Mouse (Mus musculus): ENCODE measurements around the gene Nprl3.

- TF ChIP-seq CTCF (IDR thresholded peaks at IDR 0.05; ENCODE audit: borderline replicate concordance, insufficient read depth, low read depth, low read length), result no peak
- TF ChIP-seq POLR2A (IDR thresholded peaks at IDR 0.05; ENCODE audit: borderline replicate concordance, insufficient read depth, low read length), result no peak
Measured at GRCm38 (mm10) chr11:32276347-32276746, 8.8 kb upstream of the Nprl3 start, which contains the start of gene Hba-x.

All from cerebellum, adult 2 months (tissue).